Mouse (Mus musculus): Measurements from ENCODE around the gene Cyp24a1. TPM values are rescaled to one million over a fixed set of nuclear protein-coding genes. Genes with fewer than 3 reads are reported as not detected.

Gene Cyp24a1
- polyA plus RNA-seq, 1 experiment from 2014 or later = not detected

- no peak overlapping the region for H3K4me2 ChIP-seq (replicated peaks; ENCODE audit: low read depth, low read length)
- H3K4me3 ChIP-seq (ENCODE audit: low read depth, low read length) = no peak overlapping the region
- H3K36me3 ChIP-seq (ENCODE audit: insufficient read depth, low read length) = no peaks in the 10 kb centered on the region
- H3K27me3 ChIP-seq (replicated peaks; ENCODE audit: insufficient read depth, low read length) = no peaks in the 10 kb centered on the region
- no peak overlapping the region for H3K9ac ChIP-seq (replicated peaks; ENCODE audit: low read depth)
- ATAC-seq (no peak), DNase-seq (ENCODE audit: low spot score) (no peak)
- TF ChIP-seq EP300 (IDR thresholded peaks at IDR 0.05) (no peak), CTCF (IDR thresholded peaks at IDR 0.05) (no peak)
- no peaks in the 10 kb centered on the region for H3K9me3 ChIP-seq (ENCODE audit: low read length)
- 86% methylated on average over 11 of the region's 11 CpGs for WGBS
- no peak overlapping the region for H3K27ac ChIP-seq (ENCODE audit: low read length)
- H3K4me1 ChIP-seq (ENCODE audit: insufficient read depth, low read depth, low read length) = no peaks in the 10 kb centered on the region
These were observed 37.8 kb upstream of the Cyp24a1 start for GRCm38 (mm10) chr2:170534803-170535174.

GRCm38 (mm10) chr2:170534116-170534802, 37.3 kb upstream of the Cyp24a1 start:
- DNase-seq (ENCODE audit: low spot score) = no peak
- ATAC-seq = no peak
- 46% methylated on average over 11 of the region's 12 CpGs for WGBS
- no peak overlapping the region for H3K9ac ChIP-seq (replicated peaks; ENCODE audit: low read depth)
- H3K27ac ChIP-seq (ENCODE audit: low read length) = no peak overlapping the region
- no peak overlapping the region for H3K4me3 ChIP-seq (ENCODE audit: low read depth, low read length)
- H3K4me1 ChIP-seq (ENCODE audit: insufficient read depth, low read depth, low read length) = no peaks in the 10 kb centered on the region
- no peaks in the 10 kb centered on the region for H3K27me3 ChIP-seq (replicated peaks; ENCODE audit: insufficient read depth, low read length)
- no peaks in the 10 kb centered on the region for H3K9me3 ChIP-seq (ENCODE audit: low read length)
- no peaks in the 10 kb centered on the region for H3K36me3 ChIP-seq (ENCODE audit: insufficient read depth, low read length)
- TF ChIP-seq CTCF (IDR thresholded peaks at IDR 0.05) (no peak), EP300 (IDR thresholded peaks at IDR 0.05) (no peak)
- H3K4me2 ChIP-seq (replicated peaks; ENCODE audit: low read depth, low read length) = no peak overlapping the region

- ATAC-seq (no peak), DNase-seq (ENCODE audit: low spot score) (no peak)
- Histone ChIP-seq H3K9me3 (ENCODE audit: low read length) (no peaks in the 10 kb centered on the region), H3K4me1 (ENCODE audit: insufficient read depth, low read depth, low read length) (no peaks in the 10 kb centered on the region), H3K4me3 (ENCODE audit: low read depth, low read length) (no peak overlapping the region), H3K9ac (replicated peaks; ENCODE audit: low read depth) (no peak overlapping the region), H3K27ac (ENCODE audit: low read length) (no peak overlapping the region), H3K4me2 (replicated peaks; ENCODE audit: low read depth, low read length) (no peak overlapping the region), H3K36me3 (ENCODE audit: insufficient read depth, low read length) (no peaks in the 10 kb centered on the region), H3K27me3 (replicated peaks; ENCODE audit: insufficient read depth, low read length) (no peaks in the 10 kb centered on the region)
- WGBS = 84% methylated on average over 3 of the region's 3 CpGs
- no peak for TF ChIP-seq CTCF (IDR thresholded peaks at IDR 0.05)
- TF ChIP-seq EP300 (IDR thresholded peaks at IDR 0.05) = no peak
These were observed 33.3 kb upstream of the Cyp24a1 start for GRCm38 (mm10) chr2:170530256-170530655.

DNA sequence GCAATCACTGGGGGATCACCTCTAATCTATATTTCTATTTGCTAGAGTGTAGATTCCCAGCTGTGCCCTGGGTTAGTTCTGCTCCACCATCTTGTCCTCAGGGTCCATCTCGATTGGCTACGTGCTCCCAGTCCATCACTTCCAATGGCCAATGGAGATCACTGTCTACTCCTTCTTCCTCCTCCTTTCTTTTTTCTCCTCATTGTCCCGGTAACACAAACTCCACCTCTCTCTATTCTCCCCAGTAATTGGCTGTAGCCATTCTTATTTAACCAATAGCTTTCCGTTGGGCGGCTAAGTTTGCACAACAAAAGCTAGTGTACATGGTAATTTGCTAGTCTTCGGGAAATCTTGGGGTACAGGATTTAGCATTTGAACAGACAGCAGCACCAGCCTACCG, 32.8 kb upstream of the Cyp24a1 start:
- no peak for DNase-seq (ENCODE audit: low spot score)
- Histone ChIP-seq H3K9ac (replicated peaks; ENCODE audit: low read depth) (no peak overlapping the region), H3K27ac (ENCODE audit: low read length) (no peak overlapping the region), H3K4me3 (ENCODE audit: low read depth, low read length) (no peak overlapping the region), H3K4me2 (replicated peaks; ENCODE audit: low read depth, low read length) (no peak overlapping the region), H3K27me3 (replicated peaks; ENCODE audit: insufficient read depth, low read length) (no peaks in the 10 kb centered on the region), H3K4me1 (ENCODE audit: insufficient read depth, low read depth, low read length) (no peaks in the 10 kb centered on the region), H3K36me3 (ENCODE audit: insufficient read depth, low read length) (no peaks in the 10 kb centered on the region), H3K9me3 (ENCODE audit: low read length) (no peaks in the 10 kb centered on the region)
- WGBS = 90% methylated on average over 7 of the region's 7 CpGs
- TF ChIP-seq CTCF (IDR thresholded peaks at IDR 0.05) = no peak
- no peak for TF ChIP-seq EP300 (IDR thresholded peaks at IDR 0.05)
- no peak for ATAC-seq

DNA sequence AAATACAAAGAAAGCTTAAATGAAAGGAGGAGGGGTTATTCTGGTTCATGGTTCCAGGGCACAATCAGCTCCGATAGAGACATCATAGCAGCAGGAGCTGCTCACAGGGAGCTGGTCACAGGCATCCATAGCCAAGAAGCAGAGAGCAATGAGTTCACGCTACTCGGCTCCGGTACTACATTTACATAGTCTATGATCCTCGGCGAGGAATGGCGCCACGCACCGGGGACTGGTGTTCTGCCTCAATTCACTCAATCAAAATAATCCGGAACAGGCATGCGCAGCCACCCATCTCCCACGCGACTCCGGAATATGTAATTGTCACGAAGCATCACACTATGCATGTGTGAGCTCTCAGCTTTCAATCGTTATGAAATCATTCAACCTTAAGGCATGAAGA, 31.1 kb upstream of the Cyp24a1 start:
- Histone ChIP-seq H3K27me3 (replicated peaks; ENCODE audit: insufficient read depth, low read length) (no peaks in the 10 kb centered on the region), H3K36me3 (ENCODE audit: insufficient read depth, low read length) (no peaks in the 10 kb centered on the region), H3K9me3 (ENCODE audit: low read length) (no peaks in the 10 kb centered on the region), H3K27ac (ENCODE audit: low read length) (no peak overlapping the region), H3K4me2 (replicated peaks; ENCODE audit: low read depth, low read length) (no peak overlapping the region), H3K4me3 (ENCODE audit: low read depth, low read length) (no peak overlapping the region), H3K4me1 (ENCODE audit: insufficient read depth, low read depth, low read length) (no peaks in the 10 kb centered on the region), H3K9ac (replicated peaks; ENCODE audit: low read depth) (no peak overlapping the region)
- no peak for ATAC-seq
- DNase-seq (ENCODE audit: low spot score) = no peak
- no peak for TF ChIP-seq CTCF (IDR thresholded peaks at IDR 0.05)
- TF ChIP-seq EP300 (IDR thresholded peaks at IDR 0.05) = no peak
- WGBS = 95% methylated on average over 16 of the region's 16 CpGs

GRCm38 (mm10) chr2:170526513-170526912, 29.6 kb upstream of the Cyp24a1 start:
- H3K27ac ChIP-seq (ENCODE audit: low read length) = no peak overlapping the region
- no peak overlapping the region for H3K4me3 ChIP-seq (ENCODE audit: low read depth, low read length)
- H3K9me3 ChIP-seq (ENCODE audit: low read length) = no peaks in the 10 kb centered on the region
- peak; percentile 92 for TF ChIP-seq EP300 (IDR thresholded peaks at IDR 0.05)
- no peak for TF ChIP-seq CTCF (IDR thresholded peaks at IDR 0.05)
- H3K4me2 ChIP-seq (replicated peaks; ENCODE audit: low read depth, low read length) = no peak overlapping the region
- DNase-seq (ENCODE audit: low spot score) = peak; percentile 87
- 52% methylated on average over 8 of the region's 8 CpGs for WGBS
- ATAC-seq = peak; percentile 98
- H3K4me1 ChIP-seq (ENCODE audit: insufficient read depth, low read depth, low read length) = no peaks in the 10 kb centered on the region
- H3K36me3 ChIP-seq (ENCODE audit: insufficient read depth, low read length) = no peaks in the 10 kb centered on the region
- no peaks in the 10 kb centered on the region for H3K27me3 ChIP-seq (replicated peaks; ENCODE audit: insufficient read depth, low read length)
- H3K9ac ChIP-seq (replicated peaks; ENCODE audit: low read depth) = no peak overlapping the region
